Mouse (Mus musculus): ENCODE measurements around the gene Bmt2. TPM values are rescaled to one million over a fixed set of nuclear protein-coding genes. Genes with fewer than 3 reads are reported as not detected.
A peak's percentile ranks its signal among the peaks of the same experiment; 100 is the strongest.

Bmt2 gene
- polyA plus RNA-seq, 1 experiment from 2014 or later, result 5.8 TPM

- H3K9me3 ChIP-seq (ENCODE audit: control insufficient read depth), result no peaks in the 10 kb centered on the region
- no peak for TF ChIP-seq CTCF (IDR thresholded peaks at IDR 0.05; ENCODE audit: low read depth)
- H3K27ac ChIP-seq (ENCODE audit: low read depth, low read length), result no peak overlapping the region
- ATAC-seq, result no peak
- H3K4me1 ChIP-seq (replicated peaks; ENCODE audit: control insufficient read depth, insufficient read depth, low read length), result no peaks in the 10 kb centered on the region
- WGBS, result 89% methylated on average over 7 of the region's 7 CpGs
- no peak overlapping the region for H3K4me3 ChIP-seq (ENCODE audit: low read depth, low read length)
- H3K4me2 ChIP-seq (replicated peaks; ENCODE audit: low read depth), result no peak overlapping the region
- H3K36me3 ChIP-seq (ENCODE audit: control insufficient read depth, insufficient read depth), result peaks cover 7% of the 10 kb centered on the region
- no peak overlapping the region for H3K9ac ChIP-seq (ENCODE audit: low read depth, low read length)
- H3K27me3 ChIP-seq (replicated peaks; ENCODE audit: control insufficient read depth, insufficient read depth, low read length), result no peaks in the 10 kb centered on the region
Measured at GRCm38 (mm10) chr6:13665646-13666045, 12.1 kb downstream of the Bmt2 start.

DNA sequence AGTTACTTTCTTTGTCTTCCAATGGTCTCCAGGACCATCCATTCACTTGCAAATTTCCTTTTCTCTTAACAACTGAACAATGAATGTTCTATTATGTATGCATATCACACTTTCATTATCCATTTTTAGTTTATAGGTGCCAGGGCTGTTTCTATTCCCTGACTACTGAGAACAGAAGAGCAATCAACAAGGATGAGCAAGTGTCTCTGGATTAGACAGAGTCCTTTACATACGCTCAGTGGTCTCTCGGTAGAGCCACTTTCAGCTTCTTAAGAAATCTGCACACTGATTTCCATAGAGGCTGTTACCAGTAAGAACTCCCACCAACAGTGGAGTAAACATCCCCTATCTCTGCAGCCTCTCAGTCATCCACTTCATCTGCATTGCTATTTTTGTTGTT, 19.8 kb downstream of the Bmt2 start:
- ATAC-seq, result no peak
- no peak overlapping the region for H3K27ac ChIP-seq (ENCODE audit: low read depth, low read length)
- peaks cover 7% of the 10 kb centered on the region for H3K36me3 ChIP-seq (ENCODE audit: control insufficient read depth, insufficient read depth)
- no peaks in the 10 kb centered on the region for H3K4me1 ChIP-seq (replicated peaks; ENCODE audit: control insufficient read depth, insufficient read depth, low read length)
- no peak overlapping the region for H3K9ac ChIP-seq (ENCODE audit: low read depth, low read length)
- 95% methylated on average over 2 of the region's 2 CpGs for WGBS
- TF ChIP-seq CTCF (IDR thresholded peaks at IDR 0.05; ENCODE audit: low read depth), result no peak
- no peak overlapping the region for H3K4me3 ChIP-seq (ENCODE audit: low read depth, low read length)
- no peaks in the 10 kb centered on the region for H3K9me3 ChIP-seq (ENCODE audit: control insufficient read depth)
- H3K27me3 ChIP-seq (replicated peaks; ENCODE audit: control insufficient read depth, insufficient read depth, low read length), result no peaks in the 10 kb centered on the region
- no peak overlapping the region for H3K4me2 ChIP-seq (replicated peaks; ENCODE audit: low read depth)

DNA sequence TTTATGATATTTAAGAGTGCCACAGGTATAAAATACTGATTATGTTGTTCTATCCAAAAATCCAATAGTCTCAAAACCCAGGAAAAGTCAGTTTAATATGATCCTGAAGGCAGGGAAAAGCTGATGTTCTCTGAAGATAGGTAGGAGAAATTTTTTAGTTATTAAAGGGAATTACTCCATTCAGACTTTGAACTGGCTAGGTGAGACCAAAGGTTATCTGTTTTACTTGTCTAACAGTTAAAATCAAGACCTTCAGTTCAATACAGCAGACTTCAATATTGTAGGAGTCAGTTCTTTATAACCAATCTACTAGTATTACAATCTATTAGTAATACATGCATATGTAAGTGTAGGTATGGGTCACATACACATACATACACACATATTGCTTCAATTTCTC, 23.7 kb downstream of the Bmt2 start:
- Histone ChIP-seq H3K9ac (ENCODE audit: low read depth, low read length) (no peak overlapping the region), H3K36me3 (ENCODE audit: control insufficient read depth, insufficient read depth) (no peaks in the 10 kb centered on the region), H3K27me3 (replicated peaks; ENCODE audit: control insufficient read depth, insufficient read depth, low read length) (no peaks in the 10 kb centered on the region), H3K4me2 (replicated peaks; ENCODE audit: low read depth) (no peak overlapping the region), H3K4me1 (replicated peaks; ENCODE audit: control insufficient read depth, insufficient read depth, low read length) (no peaks in the 10 kb centered on the region), H3K9me3 (ENCODE audit: control insufficient read depth) (no peaks in the 10 kb centered on the region), H3K4me3 (ENCODE audit: low read depth, low read length) (no peak overlapping the region), H3K27ac (ENCODE audit: low read depth, low read length) (no peak overlapping the region)
- ATAC-seq, result no peak
- TF ChIP-seq CTCF (IDR thresholded peaks at IDR 0.05; ENCODE audit: low read depth), result no peak

DNA sequence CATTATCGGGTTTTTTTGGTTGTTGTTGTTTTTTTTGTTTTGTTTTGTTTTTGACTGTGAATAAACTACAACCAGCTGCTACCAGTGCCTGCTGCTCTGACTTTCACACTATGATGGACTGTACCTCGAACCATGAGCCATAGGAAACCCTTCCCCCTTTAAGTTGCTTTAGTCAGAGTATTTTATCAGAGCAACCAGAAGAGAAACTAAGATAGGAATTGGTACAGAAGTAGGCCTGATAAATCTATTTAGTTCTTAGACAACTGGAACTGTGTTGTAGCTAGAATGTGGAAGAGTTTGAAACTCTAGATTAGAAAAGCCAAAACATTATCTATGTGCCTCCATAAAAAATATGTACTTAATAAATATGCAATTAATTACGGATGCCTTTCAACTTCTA, 25.5 kb downstream of the Bmt2 start:
- no peaks in the 10 kb centered on the region for H3K4me1 ChIP-seq (replicated peaks; ENCODE audit: control insufficient read depth, insufficient read depth, low read length)
- no peak for TF ChIP-seq CTCF (IDR thresholded peaks at IDR 0.05; ENCODE audit: low read depth)
- no peaks in the 10 kb centered on the region for H3K36me3 ChIP-seq (ENCODE audit: control insufficient read depth, insufficient read depth)
- H3K27ac ChIP-seq (ENCODE audit: low read depth, low read length), result no peak overlapping the region
- no peaks in the 10 kb centered on the region for H3K27me3 ChIP-seq (replicated peaks; ENCODE audit: control insufficient read depth, insufficient read depth, low read length)
- no peak for ATAC-seq
- no peak overlapping the region for H3K4me2 ChIP-seq (replicated peaks; ENCODE audit: low read depth)
- no peak overlapping the region for H3K4me3 ChIP-seq (ENCODE audit: low read depth, low read length)
- no peaks in the 10 kb centered on the region for H3K9me3 ChIP-seq (ENCODE audit: control insufficient read depth)
- H3K9ac ChIP-seq (ENCODE audit: low read depth, low read length), result no peak overlapping the region
- 91% methylated on average over 3 of the region's 3 CpGs for WGBS

GRCm38 (mm10) chr6:13650854-13651253, 26.9 kb downstream of the Bmt2 start:
- no peaks in the 10 kb centered on the region for H3K27me3 ChIP-seq (replicated peaks; ENCODE audit: control insufficient read depth, insufficient read depth, low read length)
- H3K36me3 ChIP-seq (ENCODE audit: control insufficient read depth, insufficient read depth), result no peaks in the 10 kb centered on the region
- no peak overlapping the region for H3K27ac ChIP-seq (ENCODE audit: low read depth, low read length)
- no peak overlapping the region for H3K4me2 ChIP-seq (replicated peaks; ENCODE audit: low read depth)
- H3K4me3 ChIP-seq (ENCODE audit: low read depth, low read length), result no peak overlapping the region
- no peak for ATAC-seq
- no peaks in the 10 kb centered on the region for H3K9me3 ChIP-seq (ENCODE audit: control insufficient read depth)
- no peak overlapping the region for H3K9ac ChIP-seq (ENCODE audit: low read depth, low read length)
- H3K4me1 ChIP-seq (replicated peaks; ENCODE audit: control insufficient read depth, insufficient read depth, low read length), result no peaks in the 10 kb centered on the region
- WGBS, result 95% methylated on average over 3 of the region's 3 CpGs
- TF ChIP-seq CTCF (IDR thresholded peaks at IDR 0.05; ENCODE audit: low read depth), result no peak

DNA sequence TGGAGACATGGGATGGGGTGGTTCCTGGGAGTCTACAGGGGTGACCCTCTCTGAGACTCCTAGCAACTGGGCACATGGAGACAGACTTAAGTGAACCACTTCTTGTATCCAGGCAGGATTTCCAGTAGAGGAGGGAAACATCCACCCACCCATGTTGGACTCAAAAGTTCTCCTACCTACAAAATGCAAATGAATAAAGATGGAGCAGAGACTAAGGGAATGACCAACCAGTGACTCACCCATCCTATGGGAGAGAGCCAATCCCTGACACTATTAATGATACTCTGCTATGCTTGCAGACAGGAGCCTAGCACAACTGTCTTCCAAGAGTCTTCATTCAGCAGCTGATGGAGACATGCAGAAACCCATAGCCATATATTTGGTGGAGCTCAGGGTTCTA, 29.5 kb downstream of the Bmt2 start:
- H3K4me1 ChIP-seq (replicated peaks; ENCODE audit: control insufficient read depth, insufficient read depth, low read length), result no peaks in the 10 kb centered on the region
- no peak overlapping the region for H3K9ac ChIP-seq (ENCODE audit: low read depth, low read length)
- ATAC-seq, result no peak
- no peak overlapping the region for H3K4me3 ChIP-seq (ENCODE audit: low read depth, low read length)
- H3K27me3 ChIP-seq (replicated peaks; ENCODE audit: control insufficient read depth, insufficient read depth, low read length), result no peaks in the 10 kb centered on the region
- H3K36me3 ChIP-seq (ENCODE audit: control insufficient read depth, insufficient read depth), result no peaks in the 10 kb centered on the region
- no peak for TF ChIP-seq CTCF (IDR thresholded peaks at IDR 0.05; ENCODE audit: low read depth)
- H3K9me3 ChIP-seq (ENCODE audit: control insufficient read depth), result no peaks in the 10 kb centered on the region
- H3K4me2 ChIP-seq (replicated peaks; ENCODE audit: low read depth), result no peak overlapping the region
- H3K27ac ChIP-seq (ENCODE audit: low read depth, low read length), result no peak overlapping the region

GRCm38 (mm10) chr6:13636582-13636989, 41.2 kb downstream of the Bmt2 start:
- H3K9ac ChIP-seq (ENCODE audit: low read depth, low read length), result no peak overlapping the region
- no peak overlapping the region for H3K4me2 ChIP-seq (replicated peaks; ENCODE audit: low read depth)
- TF ChIP-seq CTCF (IDR thresholded peaks at IDR 0.05; ENCODE audit: low read depth), result no peak
- 0 out of 2 replicates have a peak, but pooled peaks have one; percentile 49 for ATAC-seq
- H3K4me1 ChIP-seq (replicated peaks; ENCODE audit: control insufficient read depth, insufficient read depth, low read length), result no peaks in the 10 kb centered on the region
- no peaks in the 10 kb centered on the region for H3K9me3 ChIP-seq (ENCODE audit: control insufficient read depth)
- H3K27me3 ChIP-seq (replicated peaks; ENCODE audit: control insufficient read depth, insufficient read depth, low read length), result no peaks in the 10 kb centered on the region
- WGBS, result 40% methylated on average over 3 of the region's 3 CpGs
- H3K27ac ChIP-seq (ENCODE audit: low read depth, low read length), result no peak overlapping the region
- no peak overlapping the region for H3K4me3 ChIP-seq (ENCODE audit: low read depth, low read length)
- H3K36me3 ChIP-seq (ENCODE audit: control insufficient read depth, insufficient read depth), result peaks cover 12% of the 10 kb centered on the region
